Mouse (Mus musculus) forebrain, embryonic 16.5 days (tissue): ENCODE measurements at regions not wholly inside any gene's neighbourhood (a gene's known extent, or its start where the extent isn't known, plus 50 kb on each side); places are given as distances from the start of the nearest gene placed in this dataset.
A peak's percentile ranks its signal among the peaks of the same experiment; 100 is the strongest.
"Not testable (repeated sequence)": the region's sequence is repeated elsewhere in the genome, so short reads cannot be mapped to it uniquely, and the experiment has no call there.

Experiments used
- ATAC-seq: fragments of 200-750 bp; cut with Nextera tagmentation; 2 replicates; pipeline ENCODE4 v1.8.0; 2017; ENCODE audit warnings: mild to moderate bottlenecking, moderate library complexity
- H3K27ac ChIP-seq: fragments of 300-500 bp; sonication (generic); 2 replicates; pipeline ENCODE4 v1.5.1; 2014; ENCODE audit warnings: low read length, control low read depth
- H3K27me3 ChIP-seq: fragments of 300-500 bp; sonication (generic); replicated peaks from 2 replicates; pipeline ENCODE4 v1.6.1; 2014; ENCODE audit warnings: low read length; ENCODE audit not compliant: control insufficient read depth, insufficient read depth
- H3K36me3 ChIP-seq: fragments of 300-500 bp; sonication (generic); 2 replicates; pipeline ENCODE4 v1.6.1; 2014; ENCODE audit not compliant: control insufficient read depth, insufficient read depth
- H3K4me1 ChIP-seq: fragments of 300-500 bp; sonication (generic); replicated peaks from 2 replicates; pipeline ENCODE4 v1.6.1; 2014; ENCODE audit warnings: low read length; ENCODE audit not compliant: control insufficient read depth, insufficient read depth
- H3K4me2 ChIP-seq: fragments of 300-500 bp; sonication (generic); 2 replicates; pipeline ENCODE4 v1.6.1; 2014; ENCODE audit warnings: mild to moderate bottlenecking, low read length, control low read depth
- H3K4me3 ChIP-seq: fragments of 300-500 bp; sonication (generic); replicated peaks from 2 replicates; pipeline ENCODE4 v1.5.1; 2014; ENCODE audit warnings: mild to moderate bottlenecking, low read length, control low read depth
- H3K9ac ChIP-seq: fragments of 300-500 bp; sonication (generic); replicated peaks from 2 replicates; pipeline ENCODE4 v1.6.1; 2014; ENCODE audit warnings: low read depth, low read length, control low read depth
- H3K9me3 ChIP-seq: fragments of 300-500 bp; sonication (generic); 2 replicates; pipeline ENCODE4 v1.6.1; 2016; ENCODE audit warnings: low read length; ENCODE audit not compliant: control insufficient read depth
- WGBS: fragments of 180-500 bp; shearing (Covaris S2); extraction: QIAGEN DNeasy Blood & Tissue Kit; methylation state at CpG from one replicate; pipeline ENCODE4 v1.1.7; 2014; 5-methylcytosine and 5-hydroxymethylcytosine counted together

DNA sequence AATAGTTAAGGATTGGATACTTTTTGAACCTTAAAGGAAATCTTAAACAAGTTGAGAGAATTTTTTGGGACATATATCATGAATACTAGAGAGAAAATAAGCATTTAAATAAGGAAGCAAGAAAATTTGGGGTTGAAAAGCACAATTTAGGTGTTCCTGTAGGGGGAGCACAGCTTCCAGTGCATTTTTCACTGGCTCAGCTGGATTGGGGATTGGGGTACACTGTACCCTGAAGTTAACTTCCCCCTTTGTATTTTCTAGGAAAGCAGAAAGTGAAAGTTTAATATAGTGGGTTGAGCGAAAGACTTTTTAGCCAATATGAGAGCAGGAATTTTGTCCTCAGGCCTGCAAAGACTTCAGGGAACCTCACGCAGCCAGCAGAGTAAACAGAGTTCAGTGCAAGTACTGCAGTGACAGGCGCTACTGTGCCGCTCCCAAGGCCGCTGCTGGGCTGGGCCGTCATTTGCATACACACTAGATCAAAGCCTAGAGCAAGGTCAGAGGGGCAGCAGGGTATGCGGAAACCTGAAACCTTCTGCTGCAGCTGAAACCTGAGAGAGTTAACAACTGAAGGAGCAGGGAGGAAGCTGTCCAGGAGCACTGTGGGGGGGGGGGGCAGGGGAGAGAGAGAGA lies 1111.4 kb downstream of the H2al1n start:
- 3% methylated on average over 7 of the region's 7 CpGs for WGBS

DNA sequence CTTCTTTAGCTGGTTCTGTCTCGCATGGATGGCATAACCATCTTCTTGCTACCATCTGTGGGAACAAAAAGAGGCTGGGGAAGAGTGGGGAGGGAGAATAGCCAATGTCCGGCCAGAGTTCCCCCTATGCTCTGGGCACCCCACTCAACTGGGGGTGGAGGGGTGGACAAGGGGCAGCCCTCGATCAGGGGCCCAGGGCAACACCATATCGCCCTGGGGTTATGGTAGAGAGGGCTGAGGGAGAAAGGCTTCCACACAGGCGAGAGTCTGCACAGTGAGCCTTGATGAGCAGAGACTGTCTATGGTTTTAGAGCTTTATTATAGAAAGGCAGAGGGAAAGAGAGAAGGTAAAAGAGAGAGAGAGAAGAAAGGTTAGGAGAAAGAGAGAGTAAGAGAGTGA lies 1112.0 kb downstream of the H2al1n start:
- no peak overlapping the region for H3K9ac ChIP-seq
- no peaks in the 10 kb centered on the region for H3K4me1 ChIP-seq
- ATAC-seq: no peak
- no peak overlapping the region for H3K27ac ChIP-seq
- H3K27me3 ChIP-seq: no peaks in the 10 kb centered on the region
- WGBS: 64% methylated on average over 5 of the region's 5 CpGs
- no peak overlapping the region for H3K4me3 ChIP-seq
- no peaks in the 10 kb centered on the region for H3K36me3 ChIP-seq
- no peaks in the 10 kb centered on the region for H3K9me3 ChIP-seq
- no peak overlapping the region for H3K4me2 ChIP-seq

More for the DNA sequence above, 1111.4 kb downstream of the H2al1n start:
- Histone ChIP-seq H3K9me3 (no peaks in the 10 kb centered on the region), H3K9ac (no peak overlapping the region), H3K27ac (no peak overlapping the region), H3K4me2 (peak overlapping the region; percentile 29; the same call in 1 of the 2 replicates), H3K36me3 (no peaks in the 10 kb centered on the region), H3K4me3 (no peak overlapping the region), H3K27me3 (no peaks in the 10 kb centered on the region), H3K4me1 (no peaks in the 10 kb centered on the region)
- peak; percentile 54; the same call in 1 of the 2 replicates for ATAC-seq

DNA sequence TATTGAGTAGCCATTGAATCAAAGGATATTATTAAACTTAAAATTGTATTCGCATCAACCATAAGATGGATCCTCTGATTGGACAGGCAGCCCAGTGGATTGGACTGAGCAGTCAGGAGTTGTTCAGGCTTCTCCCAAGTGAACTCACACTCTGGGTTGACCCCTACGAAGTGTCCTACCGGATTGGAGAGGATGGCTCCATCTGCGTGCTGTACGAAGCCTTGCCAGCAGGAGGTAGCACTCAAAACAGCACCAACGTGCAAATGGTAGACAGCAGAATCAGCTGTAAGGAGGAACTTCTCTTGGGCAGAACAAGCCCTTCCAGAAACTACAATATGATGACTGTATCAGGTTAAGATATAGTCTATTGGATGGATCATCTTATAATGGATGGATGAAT lies 1154.2 kb downstream of the H2al1n start:
- not testable (repeated sequence) for H3K9ac ChIP-seq, H3K27me3 ChIP-seq, H3K4me1 ChIP-seq, H3K4me3 ChIP-seq, H3K36me3 ChIP-seq, H3K9me3 ChIP-seq, H3K27ac ChIP-seq, H3K4me2 ChIP-seq, ATAC-seq
- WGBS: 90% methylated on average over 6 of the region's 6 CpGs
